Mouse (Mus musculus): ENCODE data around the gene Kif6. TPM values are rescaled to one million over a fixed set of nuclear protein-coding genes. Genes with fewer than 3 reads are reported as not detected.

The Kif6 gene
- total RNA-seq, 1 experiment, result 0.36 TPM

DNA sequence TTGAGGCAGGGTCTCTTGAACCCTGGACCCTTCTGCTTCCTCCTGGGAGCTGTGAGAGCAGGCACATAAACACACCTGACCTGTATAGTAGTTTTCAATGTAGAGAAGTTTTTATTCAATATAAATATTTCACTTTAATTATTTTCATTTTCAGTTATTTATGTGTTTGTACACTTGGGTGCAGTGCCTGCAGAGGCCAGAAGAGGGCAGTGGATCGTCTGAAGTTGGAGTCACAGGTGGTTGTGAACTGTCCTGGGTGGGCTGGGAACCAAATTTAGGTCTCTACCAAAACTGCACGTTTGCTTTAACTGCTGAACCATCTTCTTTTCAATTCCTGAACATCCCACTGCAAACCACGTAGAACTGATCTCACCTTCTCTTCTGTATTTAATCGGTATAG, 35.4 kb downstream of the Kif6 start:
- no peak for DNase-seq (ENCODE audit: low read depth, low spot score)
- Histone ChIP-seq H3K9ac (ENCODE audit: insufficient read depth, low read depth, low read length, poor library complexity, severe bottlenecking) (no peak overlapping the region), H3K4me1 (ENCODE audit: control insufficient read depth in 2 of 2, insufficient read depth in 2 of 2, low read length in 2 of 2, poor library complexity in 1 of 2) (no peaks in the 10 kb centered on the region), H3K4me3 (ENCODE audit: insufficient read depth in 1 of 2, low read depth in 1 of 2, low read length in 2 of 2, poor library complexity in 1 of 2, severe bottlenecking in 1 of 2) (no peak overlapping the region), H3K36me3 (ENCODE audit: control insufficient read depth, insufficient read depth, low read length, poor library complexity, severe bottlenecking) (no peaks in the 10 kb centered on the region), H3K9me3 (ENCODE audit: control insufficient read depth, insufficient read depth, low read depth, low read length) (no peaks in the 10 kb centered on the region), H3K27ac (ENCODE audit: insufficient read depth, low read depth, low read length, poor library complexity, severe bottlenecking) (no peak overlapping the region)
- in situ Hi-C loops (cut with MboI; ENCODE audit: low sequenced_read_pairs in 2 of 2, unreplicated experiment in 2 of 2), result no loop called here
- TF ChIP-seq HCFC1 (IDR thresholded peaks at IDR 0.05; ENCODE audit: borderline replicate concordance, insufficient read depth, low read length) (no peak), ZC3H11A (IDR thresholded peaks at IDR 0.05; ENCODE audit: borderline replicate concordance, low read depth, low read length) (no peak), ZNF384 (IDR thresholded peaks at IDR 0.05; ENCODE audit: low read depth, low read length) (no peak), CHD2 (IDR thresholded peaks at IDR 0.05; ENCODE audit: low read depth, low read length) (no peak), MAFK (IDR thresholded peaks at IDR 0.05; ENCODE audit: insufficient read depth, low read depth, low read length) (no peak)

DNA sequence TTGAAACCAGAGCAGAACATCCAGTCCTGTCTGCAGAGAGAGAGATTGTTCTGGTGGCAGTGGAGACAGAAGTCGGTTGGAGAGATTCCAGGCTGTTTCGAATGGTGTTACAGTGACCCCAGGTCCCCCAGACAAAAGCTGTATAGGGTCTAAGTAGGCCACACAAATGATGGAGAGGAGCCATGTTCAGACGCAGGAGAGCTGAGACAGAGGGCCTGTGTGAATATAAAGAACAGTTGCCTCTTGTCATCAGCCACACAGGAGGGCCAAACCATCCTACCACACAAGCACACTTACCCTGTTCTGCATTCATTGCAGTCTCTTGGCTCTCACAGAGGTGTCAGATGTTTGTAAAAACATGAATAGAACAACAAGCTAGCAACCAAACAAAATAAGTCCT, 37.4 kb downstream of the Kif6 start:
- Histone ChIP-seq H3K27ac (ENCODE audit: insufficient read depth, low read depth, low read length, poor library complexity, severe bottlenecking) (no peak overlapping the region), H3K4me3 (ENCODE audit: insufficient read depth in 1 of 2, low read depth in 1 of 2, low read length in 2 of 2, poor library complexity in 1 of 2, severe bottlenecking in 1 of 2) (no peak overlapping the region), H3K9me3 (ENCODE audit: control insufficient read depth, insufficient read depth, low read depth, low read length) (no peaks in the 10 kb centered on the region), H3K9ac (ENCODE audit: insufficient read depth, low read depth, low read length, poor library complexity, severe bottlenecking) (no peak overlapping the region), H3K36me3 (ENCODE audit: control insufficient read depth, insufficient read depth, low read length, poor library complexity, severe bottlenecking) (no peaks in the 10 kb centered on the region), H3K4me1 (ENCODE audit: control insufficient read depth in 2 of 2, insufficient read depth in 2 of 2, low read length in 2 of 2, poor library complexity in 1 of 2) (no peaks in the 10 kb centered on the region)
- no peak for TF ChIP-seq CHD2 (IDR thresholded peaks at IDR 0.05; ENCODE audit: low read depth, low read length)
- in situ Hi-C loops (cut with MboI; ENCODE audit: low sequenced_read_pairs in 2 of 2, unreplicated experiment in 2 of 2), result no loop called here
- no peak for DNase-seq (ENCODE audit: low read depth, low spot score)

DNA sequence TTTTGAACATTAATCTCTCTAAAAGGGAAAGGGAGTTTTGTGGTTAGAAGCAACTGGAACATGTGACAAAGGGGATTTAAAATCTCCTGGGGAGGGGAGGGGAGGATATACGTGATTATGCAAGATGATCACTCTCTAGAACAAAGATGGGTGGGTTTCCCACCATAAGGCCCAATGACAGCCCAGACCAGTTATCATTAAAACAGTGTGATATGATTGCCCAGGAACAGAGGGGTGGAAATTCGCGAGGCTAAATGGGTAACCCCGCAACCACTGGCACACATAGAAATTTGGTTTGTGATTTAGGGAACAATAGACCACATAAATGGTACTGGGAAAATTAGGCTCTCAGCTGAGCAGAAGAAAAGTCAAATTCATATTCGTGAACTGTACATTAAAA, 37.9 kb downstream of the Kif6 start:
- TF ChIP-seq CHD2 (IDR thresholded peaks at IDR 0.05; ENCODE audit: low read depth, low read length) (no peak), ZC3H11A (IDR thresholded peaks at IDR 0.05; ENCODE audit: borderline replicate concordance, low read depth, low read length) (no peak), MAFK (IDR thresholded peaks at IDR 0.05; ENCODE audit: insufficient read depth, low read depth, low read length) (no peak), ZNF384 (IDR thresholded peaks at IDR 0.05; ENCODE audit: low read depth, low read length) (no peak), HCFC1 (IDR thresholded peaks at IDR 0.05; ENCODE audit: borderline replicate concordance, insufficient read depth, low read length) (no peak)
- Histone ChIP-seq H3K27ac (ENCODE audit: insufficient read depth, low read depth, low read length, poor library complexity, severe bottlenecking) (no peak overlapping the region), H3K9me3 (ENCODE audit: control insufficient read depth, insufficient read depth, low read depth, low read length) (no peaks in the 10 kb centered on the region), H3K9ac (ENCODE audit: insufficient read depth, low read depth, low read length, poor library complexity, severe bottlenecking) (no peak overlapping the region), H3K4me3 (ENCODE audit: insufficient read depth in 1 of 2, low read depth in 1 of 2, low read length in 2 of 2, poor library complexity in 1 of 2, severe bottlenecking in 1 of 2) (no peak overlapping the region), H3K36me3 (ENCODE audit: control insufficient read depth, insufficient read depth, low read length, poor library complexity, severe bottlenecking) (no peaks in the 10 kb centered on the region), H3K4me1 (ENCODE audit: control insufficient read depth in 2 of 2, insufficient read depth in 2 of 2, low read length in 2 of 2, poor library complexity in 1 of 2) (no peaks in the 10 kb centered on the region)
- in situ Hi-C loops (cut with MboI; ENCODE audit: low sequenced_read_pairs in 2 of 2, unreplicated experiment in 2 of 2), result no loop called here
- DNase-seq (ENCODE audit: low read depth, low spot score), result no peak

DNA sequence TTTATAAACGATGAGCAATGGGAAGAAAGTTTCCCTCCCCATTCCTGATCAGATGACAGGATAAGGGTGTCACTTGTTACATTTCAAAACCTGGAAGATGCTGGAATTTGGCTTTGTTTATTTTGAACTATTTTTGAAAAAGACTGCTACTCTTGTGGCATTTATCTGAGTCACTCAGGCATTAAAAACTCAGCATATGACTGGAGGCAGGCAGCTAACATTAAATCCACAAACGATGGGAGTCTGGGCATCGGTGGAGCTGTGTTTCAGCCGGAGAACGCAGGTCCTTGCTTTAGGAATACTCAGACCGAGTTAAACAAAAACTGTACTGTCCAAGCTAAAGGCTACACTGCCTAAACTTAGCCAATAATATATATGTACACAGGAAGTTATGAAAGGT, 46.7 kb downstream of the Kif6 start:
- H3K36me3 ChIP-seq (ENCODE audit: control insufficient read depth, insufficient read depth, low read length, poor library complexity, severe bottlenecking), result no peaks in the 10 kb centered on the region
- TF ChIP-seq HCFC1 (IDR thresholded peaks at IDR 0.05; ENCODE audit: borderline replicate concordance, insufficient read depth, low read length) (no peak), ZC3H11A (IDR thresholded peaks at IDR 0.05; ENCODE audit: borderline replicate concordance, low read depth, low read length) (no peak), MAFK (IDR thresholded peaks at IDR 0.05; ENCODE audit: insufficient read depth, low read depth, low read length) (no peak), ZNF384 (IDR thresholded peaks at IDR 0.05; ENCODE audit: low read depth, low read length) (no peak), CHD2 (IDR thresholded peaks at IDR 0.05; ENCODE audit: low read depth, low read length) (no peak)
- no peaks in the 10 kb centered on the region for H3K4me1 ChIP-seq (ENCODE audit: control insufficient read depth in 2 of 2, insufficient read depth in 2 of 2, low read length in 2 of 2, poor library complexity in 1 of 2)
- H3K9ac ChIP-seq (ENCODE audit: insufficient read depth, low read depth, low read length, poor library complexity, severe bottlenecking), result no peak overlapping the region
- H3K9me3 ChIP-seq (ENCODE audit: control insufficient read depth, insufficient read depth, low read depth, low read length), result no peaks in the 10 kb centered on the region
- no peak for DNase-seq (ENCODE audit: low read depth, low spot score)
- no peak overlapping the region for H3K27ac ChIP-seq (ENCODE audit: insufficient read depth, low read depth, low read length, poor library complexity, severe bottlenecking)
- in situ Hi-C loops (cut with MboI; ENCODE audit: low sequenced_read_pairs in 2 of 2, unreplicated experiment in 2 of 2), result no loop called here
- H3K4me3 ChIP-seq (ENCODE audit: insufficient read depth in 1 of 2, low read depth in 1 of 2, low read length in 2 of 2, poor library complexity in 1 of 2, severe bottlenecking in 1 of 2), result no peak overlapping the region

DNA sequence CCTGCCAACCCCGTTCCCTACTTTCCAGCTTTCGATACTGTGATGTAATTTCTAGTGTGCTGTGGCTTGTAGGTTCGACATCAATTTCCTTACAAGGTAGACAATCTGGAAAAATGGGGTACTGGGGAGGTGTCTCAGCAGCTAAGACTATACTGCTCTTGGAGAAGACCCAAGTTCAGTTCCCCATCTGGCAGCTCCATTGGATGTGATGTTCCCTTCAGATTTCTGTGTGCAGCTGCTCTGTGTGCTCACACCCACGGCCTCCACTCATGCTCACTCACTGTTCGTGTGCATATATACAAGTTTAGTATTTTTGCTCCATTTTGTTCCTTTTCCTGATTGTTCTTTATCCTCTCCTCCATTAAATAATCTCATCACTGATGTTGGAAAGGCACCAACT, 51.8 kb downstream of the Kif6 start:
- H3K27ac ChIP-seq (ENCODE audit: insufficient read depth, low read depth, low read length, poor library complexity, severe bottlenecking), result no peak overlapping the region
- no peaks in the 10 kb centered on the region for H3K4me1 ChIP-seq (ENCODE audit: control insufficient read depth in 2 of 2, insufficient read depth in 2 of 2, low read length in 2 of 2, poor library complexity in 1 of 2)
- no peak overlapping the region for H3K9ac ChIP-seq (ENCODE audit: insufficient read depth, low read depth, low read length, poor library complexity, severe bottlenecking)
- no peak for TF ChIP-seq CHD2 (IDR thresholded peaks at IDR 0.05; ENCODE audit: low read depth, low read length)
- no peak for TF ChIP-seq MAFK (IDR thresholded peaks at IDR 0.05; ENCODE audit: insufficient read depth, low read depth, low read length)
- TF ChIP-seq ZNF384 (IDR thresholded peaks at IDR 0.05; ENCODE audit: low read depth, low read length), result no peak
- TF ChIP-seq ZC3H11A (IDR thresholded peaks at IDR 0.05; ENCODE audit: borderline replicate concordance, low read depth, low read length), result no peak
- TF ChIP-seq HCFC1 (IDR thresholded peaks at IDR 0.05; ENCODE audit: borderline replicate concordance, insufficient read depth, low read length), result no peak
- DNase-seq (ENCODE audit: low read depth, low spot score), result no peak
- in situ Hi-C loops (cut with MboI; ENCODE audit: low sequenced_read_pairs in 2 of 2, unreplicated experiment in 2 of 2), result no loop called here
- no peak overlapping the region for H3K4me3 ChIP-seq (ENCODE audit: insufficient read depth in 1 of 2, low read depth in 1 of 2, low read length in 2 of 2, poor library complexity in 1 of 2, severe bottlenecking in 1 of 2)
- no peaks in the 10 kb centered on the region for H3K36me3 ChIP-seq (ENCODE audit: control insufficient read depth, insufficient read depth, low read length, poor library complexity, severe bottlenecking)
- no peaks in the 10 kb centered on the region for H3K9me3 ChIP-seq (ENCODE audit: control insufficient read depth, insufficient read depth, low read depth, low read length)

Measured in ES-E14 (cell line).